Mouse (Mus musculus) thymus, adult 2 months (tissue): Measurements from ENCODE around the gene Ipo4.

Source experiments
- CTCF ChIP-seq: fragments of 200-500 bp; IDR thresholded peaks from 2 replicates; pipeline ENCODE4 v1.5.1; 2012; ENCODE audit warnings: mild to moderate bottlenecking, control low read depth, low read length, moderate library complexity, borderline replicate concordance; ENCODE audit not compliant: control insufficient read depth, poor library complexity, insufficient read depth; ENCODE audit errors: extremely low read depth
- POLR2A ChIP-seq: fragments of 200-500 bp; IDR thresholded peaks from 2 replicates; pipeline ENCODE4 v1.6.1; 2012; ENCODE audit warnings: mild to moderate bottlenecking, low read length, control low read depth, moderate library complexity; ENCODE audit not compliant: control insufficient read depth, poor library complexity, insufficient read depth; ENCODE audit errors: extremely low read depth

DNA sequence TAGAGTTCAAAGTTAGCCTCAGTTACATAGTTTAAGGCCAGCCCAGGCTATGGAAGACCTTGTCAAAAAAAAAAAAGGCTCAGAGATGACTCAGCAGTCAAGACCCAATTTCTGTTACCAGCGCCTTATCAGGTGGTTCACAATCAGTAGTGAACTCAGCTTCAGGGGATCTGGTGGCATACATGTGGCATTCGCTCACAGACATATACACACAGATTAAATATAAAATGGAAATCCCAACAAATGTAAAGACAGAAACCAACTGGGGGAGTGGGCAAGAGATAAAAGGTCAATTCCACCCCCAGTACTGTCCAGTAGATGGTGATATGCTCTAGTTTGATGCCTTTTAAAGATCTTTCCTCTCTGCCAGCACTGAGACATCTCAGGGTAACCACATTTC, 49.6 kb downstream of the Ipo4 start:
- TF ChIP-seq CTCF: no peak
- no peak for TF ChIP-seq POLR2A
